Mouse (Mus musculus) cerebellum, adult 2 months (tissue): ENCODE data around the gene Bspry.

Experiments
- CTCF ChIP-seq: fragments of 200-500 bp; IDR thresholded peaks from 2 replicates; pipeline ENCODE4 v1.5.1; 2011; ENCODE audit warnings: low read depth, mild to moderate bottlenecking, control low read depth, low read length, moderate library complexity, borderline replicate concordance; ENCODE audit not compliant: insufficient read depth
- POLR2A ChIP-seq: fragments of 200-500 bp; IDR thresholded peaks from 2 replicates; pipeline ENCODE4 v1.6.1; 2011; ENCODE audit warnings: low read length, control low read depth, borderline replicate concordance; ENCODE audit not compliant: insufficient read depth

- TF ChIP-seq POLR2A = no peak
- no peak for TF ChIP-seq CTCF
These were observed at the start of gene Bspry for GRCm38 (mm10) chr4:62479937-62480708.
